Mouse (Mus musculus) lung, embryonic 16.5 days (tissue): ENCODE measurements around the gene Hist2h2aa2. TPM values are rescaled to one million over a fixed set of nuclear protein-coding genes. Genes with fewer than 3 reads are reported as not detected.
A peak's percentile ranks its signal among the peaks of the same experiment; 100 is the strongest.
"Not testable (repeated sequence)": the region's sequence is repeated elsewhere in the genome, so short reads cannot be mapped to it uniquely, and the experiment has no call there.

Experiments used
- ATAC-seq: fragments of 200-750 bp; cut with Nextera tagmentation; 2 replicates; pipeline ENCODE4 v1.8.0; 2017; ENCODE audit warnings: low read depth, mild to moderate bottlenecking, moderate library complexity
- H3K27ac ChIP-seq: fragments of 300-500 bp; sonication (generic); 2 replicates; pipeline ENCODE4 v1.5.1; 2014; ENCODE audit warnings: mild to moderate bottlenecking, control low read depth, low read length
- H3K27me3 ChIP-seq: fragments of 300-500 bp; sonication (generic); 2 replicates; pipeline ENCODE4 v1.6.1; 2014; ENCODE audit warnings: low read depth, low read length, mixed read lengths; ENCODE audit not compliant: control insufficient read depth, insufficient read depth
- H3K36me3 ChIP-seq: fragments of 300-500 bp; sonication (generic); 2 replicates; pipeline ENCODE4 v1.6.1; 2014; ENCODE audit warnings: low read length; ENCODE audit not compliant: control insufficient read depth, insufficient read depth
- H3K4me1 ChIP-seq: fragments of 300-500 bp; sonication (generic); replicated peaks from 2 replicates; pipeline ENCODE4 v1.6.1; 2014; ENCODE audit warnings: low read length, mixed read lengths; ENCODE audit not compliant: control insufficient read depth, insufficient read depth
- H3K4me2 ChIP-seq: fragments of 300-500 bp; sonication (generic); 2 replicates; pipeline ENCODE4 v1.6.1; 2014; ENCODE audit warnings: low read depth, low read length, control low read depth
- H3K4me3 ChIP-seq: fragments of 300-500 bp; sonication (generic); 2 replicates; pipeline ENCODE4 v1.5.1; 2014; ENCODE audit warnings: mild to moderate bottlenecking, low read length, control low read depth
- H3K9ac ChIP-seq: fragments of 300-500 bp; sonication (generic); 2 replicates; pipeline ENCODE4 v1.6.1; 2014; ENCODE audit warnings: low read length, control low read depth
- H3K9me3 ChIP-seq: fragments of 300-500 bp; sonication (generic); 2 replicates; pipeline ENCODE4 v1.6.1; 2016; ENCODE audit warnings: low read length; ENCODE audit not compliant: control insufficient read depth
- WGBS: fragments of 180-500 bp; shearing (Covaris S2); extraction: QIAGEN DNeasy Blood & Tissue Kit; methylation state at CpG from one replicate; pipeline ENCODE4 v1.1.7; 2014; 5-methylcytosine and 5-hydroxymethylcytosine counted together
- polyA plus RNA-seq: library from polyadenylated mRNA; unstranded; fragments of >200 nt; fragmentation: Nextera tagmentation; extraction: Ambion mirVana; gene quantifications from 2 replicates; pipeline ENCODE4 v1.2.1, GENCODE M21; 2015

Hist2h2aa2 gene
- polyA plus RNA-seq, 1 experiment from 2014 or later, result 37.6 TPM

DNA sequence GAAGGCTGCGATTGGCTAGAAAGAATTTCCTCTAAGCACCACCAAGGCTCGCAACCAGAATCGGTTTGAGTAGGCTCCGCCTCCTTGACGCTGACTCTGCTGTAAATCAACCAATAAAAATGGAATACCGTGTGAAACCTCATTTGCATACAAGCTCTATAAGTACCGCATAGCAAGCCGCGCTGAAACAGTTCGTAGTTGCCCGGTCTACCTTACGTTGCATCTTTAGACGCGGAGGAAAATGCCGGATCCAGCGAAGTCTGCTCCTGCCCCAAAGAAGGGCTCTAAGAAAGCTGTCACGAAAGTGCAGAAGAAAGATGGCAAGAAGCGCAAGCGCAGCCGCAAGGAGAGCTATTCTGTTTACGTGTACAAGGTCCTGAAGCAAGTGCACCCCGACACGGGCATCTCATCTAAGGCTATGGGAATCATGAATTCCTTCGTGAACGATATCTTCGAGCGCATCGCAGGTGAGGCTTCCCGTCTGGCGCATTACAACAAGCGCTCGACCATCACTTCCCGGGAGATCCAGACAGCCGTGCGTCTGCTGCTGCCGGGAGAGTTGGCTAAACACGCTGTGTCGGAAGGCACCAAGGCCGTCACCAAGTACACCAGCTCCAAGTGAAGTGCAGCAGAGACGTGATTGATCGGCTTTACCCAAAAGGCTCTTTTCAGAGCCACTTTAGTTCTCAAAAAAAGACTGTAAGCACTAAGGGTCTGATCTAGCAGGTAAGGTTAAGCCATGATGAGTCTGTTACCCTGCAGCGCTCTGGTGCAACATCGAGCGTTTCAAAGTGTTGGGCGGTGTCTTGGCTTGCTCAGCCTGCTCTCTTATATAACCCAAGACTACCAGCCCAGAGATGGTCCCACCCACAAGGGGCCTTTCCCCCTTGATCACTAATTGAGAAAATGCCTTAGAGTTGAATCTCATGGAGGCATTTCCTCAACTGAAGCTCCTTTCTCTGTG lies 29.7 kb upstream of the Hist2h2aa2 start, which contains the start of gene Hist2h2bb:
TSS of gene Hist2h2bb (plus strand) at position 242 of the 964 bp plus-strand sequence.
- under 1% methylated on average over 45 of the region's 45 CpGs for WGBS
- Histone ChIP-seq H3K4me3 (peak within 1 kb of the TSS; percentile 64), H3K9ac (peak within 1 kb of the TSS; percentile 80), H3K36me3 (no peaks in the 10 kb centered on the region), H3K4me2 (peak within 1 kb of the TSS; percentile 91), H3K9me3 (no peaks in the 10 kb centered on the region), H3K27ac (peak within 1 kb of the TSS; percentile 99), H3K4me1 (peaks cover 4% of the 10 kb centered on the region), H3K27me3 (no peaks in the 10 kb centered on the region)
- peak; percentile 96 for ATAC-seq

GRCm38 (mm10) chr3:96268776-96269378 lies 28.8 kb upstream of the Hist2h2aa2 start:
- H3K27me3 ChIP-seq, H3K36me3 ChIP-seq, H3K9me3 ChIP-seq: not testable (repeated sequence)
- Histone ChIP-seq H3K4me1 (peaks cover 11% of the 10 kb centered on the region), H3K9ac (peak overlapping the region; percentile 72), H3K27ac (peak overlapping the region; percentile 99), H3K4me3 (peak overlapping the region; percentile 64), H3K4me2 (peak overlapping the region; percentile 71)
- 0% methylated on average over 10 of the region's 44 CpGs for WGBS
- ATAC-seq, result peak; percentile 20

DNA sequence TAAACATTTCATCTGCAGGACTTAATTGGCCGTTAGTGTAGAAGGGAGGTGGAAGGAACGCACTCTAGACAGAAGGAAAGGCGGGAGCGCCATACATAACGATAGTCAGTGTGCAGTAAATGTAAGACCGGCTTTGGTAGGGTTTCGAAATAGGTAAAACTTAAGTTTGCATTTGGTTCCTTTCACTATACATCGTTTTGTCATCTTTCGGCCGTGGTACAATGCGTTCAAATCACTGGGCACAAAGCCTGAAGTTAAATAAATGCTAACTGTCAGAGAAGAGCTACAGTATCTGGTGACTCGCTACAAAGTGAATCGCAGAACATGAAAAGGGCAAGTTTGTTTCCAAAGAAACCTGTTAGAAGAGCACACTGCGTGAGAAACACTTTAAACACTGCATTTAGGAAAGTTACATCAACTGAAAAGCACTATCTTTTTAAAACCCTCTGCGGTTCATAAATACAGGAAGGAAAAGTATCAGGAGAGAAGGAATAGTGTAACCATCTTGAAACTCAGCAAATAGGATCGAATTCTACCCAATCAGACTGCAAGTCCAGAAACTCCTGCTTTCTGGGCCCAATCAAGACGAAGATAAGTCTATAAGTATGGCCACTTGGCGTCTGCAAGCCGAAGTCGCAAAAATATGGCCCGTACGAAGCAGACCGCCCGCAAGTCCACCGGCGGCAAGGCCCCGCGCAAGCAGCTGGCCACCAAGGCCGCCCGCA lies 28.1 kb upstream of the Hist2h2aa2 start, which contains the start of gene Hist2h3b:
TSS of gene Hist2h3b (plus strand) at position 604 of the 725 bp plus-strand sequence.
- Histone ChIP-seq H3K27ac (peak within 1 kb of the TSS; percentile 99), H3K9ac (peak within 1 kb of the TSS; percentile 72), H3K4me1 (peaks cover 11% of the 10 kb centered on the region), H3K27me3 (no peaks in the 10 kb centered on the region), H3K4me3 (peak within 1 kb of the TSS; percentile 64), H3K36me3 (no peaks in the 10 kb centered on the region), H3K4me2 (peak within 1 kb of the TSS; percentile 91), H3K9me3 (no peaks in the 10 kb centered on the region)
- peak; percentile 66 for ATAC-seq
- 12% methylated on average over 30 of the region's 30 CpGs for WGBS

GRCm38 (mm10) chr3:96267541-96267940 lies 27.5 kb upstream of the Hist2h2aa2 start:
- Histone ChIP-seq H3K4me3 (no peak overlapping the region), H3K27me3 (no peaks in the 10 kb centered on the region), H3K4me1 (peaks cover 11% of the 10 kb centered on the region), H3K9ac (peak overlapping the region; percentile 40), H3K9me3 (no peaks in the 10 kb centered on the region), H3K36me3 (no peaks in the 10 kb centered on the region), H3K27ac (peak overlapping the region; percentile 92), H3K4me2 (peak overlapping the region; percentile 55)
- ATAC-seq, result no peak
- 68% methylated on average over 4 of the region's 4 CpGs for WGBS

DNA sequence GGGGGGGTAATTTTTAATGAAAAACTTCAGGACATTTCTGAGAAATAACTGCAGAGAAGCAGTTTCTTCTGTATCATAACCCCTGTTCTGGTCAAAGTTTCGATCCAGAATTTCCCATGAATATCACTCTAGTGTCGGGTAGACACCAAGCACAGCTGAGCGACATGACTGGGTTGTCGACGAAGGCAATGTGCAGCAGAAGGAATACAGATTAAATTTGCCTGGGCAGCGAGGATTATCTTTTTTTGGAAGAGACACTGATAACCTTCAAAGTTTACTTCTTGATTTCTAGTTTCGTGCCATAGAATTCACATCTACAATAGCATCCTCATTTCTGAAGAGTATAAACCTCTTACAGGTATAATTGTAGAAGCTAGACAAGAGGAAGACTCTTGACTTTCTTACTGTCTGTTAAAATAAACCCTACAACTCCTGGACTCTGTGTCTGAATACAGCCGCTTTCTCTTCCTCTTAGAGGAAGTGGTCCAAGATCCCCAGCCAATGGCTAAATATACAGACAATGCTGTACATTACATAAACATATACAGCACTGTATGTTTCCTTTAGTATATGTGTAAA lies 26.1 kb upstream of the Hist2h2aa2 start:
- 74% methylated on average over 8 of the region's 8 CpGs for WGBS
- H3K9ac ChIP-seq, result no peak overlapping the region
- H3K4me3 ChIP-seq, result no peak overlapping the region
- H3K4me1 ChIP-seq, result peaks cover 16% of the 10 kb centered on the region
- H3K9me3 ChIP-seq, result no peaks in the 10 kb centered on the region
- H3K27me3 ChIP-seq, result no peaks in the 10 kb centered on the region
- ATAC-seq, result no peak
- no peaks in the 10 kb centered on the region for H3K36me3 ChIP-seq
- H3K27ac ChIP-seq, result no peak overlapping the region
- H3K4me2 ChIP-seq, result no peak overlapping the region

- H3K9ac ChIP-seq, result peak overlapping the region; percentile 80
Measured at GRCm38 (mm10) chr3:96264404-96264949, 24.4 kb upstream of the Hist2h2aa2 start.

GRCm38 (mm10) chr3:96263558-96264403 lies 23.7 kb upstream of the Hist2h2aa2 start:
- ATAC-seq, result peak; percentile 46; the same call in 1 of the 2 replicates

More at GRCm38 (mm10) chr3:96264404-96264949, 24.4 kb upstream of the Hist2h2aa2 start:
- no peaks in the 10 kb centered on the region for H3K36me3 ChIP-seq
- peak overlapping the region; percentile 63 for H3K4me3 ChIP-seq
- no peaks in the 10 kb centered on the region for H3K9me3 ChIP-seq
- H3K4me1 ChIP-seq, result peaks cover 12% of the 10 kb centered on the region
- H3K27me3 ChIP-seq, result no peaks in the 10 kb centered on the region
- peak overlapping the region; percentile 84 for H3K4me2 ChIP-seq
- H3K27ac ChIP-seq, result peak overlapping the region; percentile 97
- WGBS, result 68% methylated on average over 7 of the region's 7 CpGs
- no peak for ATAC-seq

More at GRCm38 (mm10) chr3:96263558-96264403, 23.7 kb upstream of the Hist2h2aa2 start:
- H3K27me3 ChIP-seq, result no peaks in the 10 kb centered on the region
- 2% methylated on average over 27 of the region's 27 CpGs for WGBS
- H3K36me3 ChIP-seq, result no peaks in the 10 kb centered on the region
- no peaks in the 10 kb centered on the region for H3K9me3 ChIP-seq
- H3K4me2 ChIP-seq, result peak overlapping the region; percentile 84
- H3K4me3 ChIP-seq, result peak overlapping the region; percentile 63
- H3K9ac ChIP-seq, result peak overlapping the region; percentile 80
- H3K27ac ChIP-seq, result peak overlapping the region; percentile 97
- H3K4me1 ChIP-seq, result peaks cover 12% of the 10 kb centered on the region
